Mouse (Mus musculus) brown adipose tissue, adult 24 weeks (tissue): ENCODE measurements around the gene BC029722. TPM values are rescaled to one million over a fixed set of nuclear protein-coding genes. Genes with fewer than 3 reads are reported as not detected.

ENCODE experiments used
- H3K27ac ChIP-seq: fragments of 200-500 bp; replicated peaks from 2 replicates; pipeline ENCODE4 v1.5.1; 2012; ENCODE audit warnings: low read depth, mild to moderate bottlenecking, low read length
- H3K4me1 ChIP-seq: fragments of 200-500 bp; 2 replicates; pipeline ENCODE4 v1.6.1; 2012; ENCODE audit warnings: low read length, mixed read lengths; ENCODE audit not compliant: control insufficient read depth, insufficient read depth, insufficient read length
- H3K4me3 ChIP-seq: fragments of 200-500 bp; 2 replicates; pipeline ENCODE4 v1.5.1; 2012; ENCODE audit warnings: low read depth, mild to moderate bottlenecking, low read length, moderate library complexity; ENCODE audit not compliant: insufficient read depth
- polyA plus RNA-seq: library from polyadenylated mRNA; stranded (reverse); fragments of >200 nt; gene quantifications from 2 replicates; pipeline ENCODE4 v1.2.4, GENCODE M21; 2012; ENCODE audit not compliant: missing spikeins, insufficient read depth, insufficient read length

The BC029722 gene
- polyA plus RNA-seq, 1 experiment, result 58.8 TPM

DNA sequence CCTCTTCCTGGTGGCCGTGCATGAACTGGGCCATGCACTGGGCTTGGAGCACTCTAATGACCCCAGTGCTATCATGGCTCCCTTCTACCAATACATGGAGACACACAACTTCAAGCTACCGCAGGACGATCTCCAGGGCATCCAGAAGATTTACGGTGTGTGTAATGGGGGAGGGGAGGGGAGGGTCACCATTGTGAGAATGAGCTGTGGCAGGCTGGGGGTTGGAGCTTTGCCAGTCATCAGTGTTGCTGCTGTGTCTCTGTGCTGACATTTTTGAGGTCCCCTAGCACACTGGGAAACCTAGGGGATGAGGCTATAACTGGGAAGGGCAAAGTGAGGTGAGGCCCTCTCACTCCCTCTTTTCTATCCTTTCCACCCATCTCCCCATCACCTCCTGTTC lies 11.8 kb downstream of the BC029722 start:
- Histone ChIP-seq H3K27ac (no peak overlapping the region), H3K4me1 (no peaks in the 10 kb centered on the region; the same call in 1 of the 2 replicates), H3K4me3 (no peak overlapping the region)

- H3K4me3 ChIP-seq, result no peak overlapping the region
- no peak overlapping the region for H3K27ac ChIP-seq
- no peaks in the 10 kb centered on the region; the same call in 1 of the 2 replicates for H3K4me1 ChIP-seq
These were observed 12.7 kb downstream of the BC029722 start for GRCm38 (mm10) chr2:155806548-155806947.

DNA sequence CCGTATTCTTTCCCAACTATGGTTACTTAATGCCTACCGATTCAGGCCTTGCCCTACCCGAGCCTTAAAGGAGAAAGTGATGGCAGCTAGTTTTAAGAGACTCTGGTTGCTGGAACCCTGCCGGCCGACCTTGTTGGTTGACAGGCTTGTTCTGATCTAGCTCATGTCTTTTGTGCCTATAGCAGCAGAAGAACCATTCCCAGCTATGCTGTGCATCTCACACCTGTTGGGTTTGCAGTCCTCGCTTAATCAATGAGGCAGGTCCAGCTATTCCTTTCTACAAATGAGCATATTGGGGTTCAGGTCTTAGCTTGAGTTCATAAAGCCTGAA lies 13.3 kb downstream of the BC029722 start:
- no peak overlapping the region for H3K4me3 ChIP-seq
- no peak overlapping the region for H3K27ac ChIP-seq
- no peaks in the 10 kb centered on the region; the same call in 1 of the 2 replicates for H3K4me1 ChIP-seq

- H3K4me1 ChIP-seq, result no peaks in the 10 kb centered on the region; the same call in 1 of the 2 replicates
- H3K4me3 ChIP-seq, result no peak overlapping the region
- H3K27ac ChIP-seq, result no peak overlapping the region
These were observed 13.8 kb downstream of the BC029722 start for GRCm38 (mm10) chr2:155805231-155805924.

- H3K27ac ChIP-seq, result no peak overlapping the region
- H3K4me1 ChIP-seq, result no peaks in the 10 kb centered on the region; the same call in 1 of the 2 replicates
- H3K4me3 ChIP-seq, result no peak overlapping the region
These were observed 15.2 kb downstream of the BC029722 start for GRCm38 (mm10) chr2:155804053-155804452.

- no peak overlapping the region for H3K4me3 ChIP-seq
- no peaks in the 10 kb centered on the region; the same call in 1 of the 2 replicates for H3K4me1 ChIP-seq
- H3K27ac ChIP-seq, result no peak overlapping the region
These were observed 16.5 kb downstream of the BC029722 start for GRCm38 (mm10) chr2:155802761-155803160.

DNA sequence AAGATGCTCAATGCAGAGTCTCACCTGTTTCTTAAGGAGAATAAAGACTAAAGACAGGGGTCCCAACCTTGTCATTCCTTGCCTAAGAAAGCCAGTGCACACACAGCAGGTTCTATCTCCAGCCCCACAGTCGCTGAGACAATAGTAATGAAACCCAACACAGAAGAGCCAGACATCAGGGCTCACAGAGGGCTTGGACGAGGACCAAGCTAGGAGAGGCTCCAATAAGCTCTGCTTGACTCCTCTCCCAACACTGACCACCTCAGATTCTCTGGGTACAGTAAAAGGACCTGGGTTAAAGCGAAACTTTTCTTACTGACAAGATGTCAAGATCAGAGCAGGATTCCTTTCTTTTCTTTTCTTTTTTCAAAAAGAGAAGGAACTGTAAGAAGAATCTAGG lies 20.6 kb downstream of the BC029722 start:
- H3K4me3 ChIP-seq, result no peak overlapping the region
- H3K27ac ChIP-seq, result no peak overlapping the region
- no peaks in the 10 kb centered on the region for H3K4me1 ChIP-seq

GRCm38 (mm10) chr2:155794674-155795445 lies 24.4 kb downstream of the BC029722 start:
- Histone ChIP-seq H3K4me1 (no peaks in the 10 kb centered on the region), H3K27ac (no peak overlapping the region)

DNA sequence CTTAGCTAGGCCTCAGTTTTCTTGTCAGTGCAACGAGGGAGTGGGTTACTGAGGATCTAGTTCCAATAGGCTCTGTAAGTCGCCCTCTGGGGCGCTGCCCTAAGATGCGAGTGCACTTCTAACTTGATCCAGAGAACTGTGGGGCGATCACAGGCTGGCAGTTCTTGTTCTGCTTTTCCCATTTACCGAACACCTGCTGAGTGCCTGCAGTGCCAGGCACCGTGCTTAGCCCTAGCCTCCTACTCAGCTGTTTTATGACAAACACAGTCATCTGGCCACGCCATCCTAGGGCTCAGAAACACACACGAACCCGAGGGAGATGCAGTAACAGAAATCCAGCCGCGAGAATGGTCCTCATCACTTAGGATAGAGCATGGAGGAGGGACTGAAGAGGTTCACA lies 26.3 kb downstream of the BC029722 start:
- H3K27ac ChIP-seq, result no peak overlapping the region
- H3K4me3 ChIP-seq, result no peak overlapping the region
- H3K4me1 ChIP-seq, result no peaks in the 10 kb centered on the region

More at GRCm38 (mm10) chr2:155794674-155795445, 24.4 kb downstream of the BC029722 start:
- no peak overlapping the region for H3K4me3 ChIP-seq

GRCm38 (mm10) chr2:155787949-155788931 lies 31.0 kb downstream of the BC029722 start:
- no peaks in the 10 kb centered on the region for H3K4me1 ChIP-seq
- no peak overlapping the region for H3K4me3 ChIP-seq

DNA sequence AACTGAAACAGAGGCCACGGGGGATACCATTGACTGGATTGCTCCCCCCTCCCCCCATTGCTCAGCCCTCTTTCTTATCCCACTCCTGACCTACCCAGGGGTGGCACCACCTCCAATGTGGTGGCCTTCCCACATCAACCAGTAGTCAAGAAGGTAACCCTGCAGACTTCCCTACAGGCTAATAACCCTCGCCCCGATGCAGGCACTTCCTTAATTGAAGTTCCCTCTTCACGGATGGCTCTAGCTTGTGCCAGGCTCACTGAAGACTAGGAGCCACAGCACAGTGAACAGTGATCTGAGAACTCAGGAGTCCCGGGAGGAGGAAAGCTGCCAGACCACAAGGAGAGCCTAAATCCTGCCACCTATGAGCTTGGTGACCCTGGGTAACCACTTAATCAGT lies 32.3 kb downstream of the BC029722 start:
- Histone ChIP-seq H3K4me1 (no peaks in the 10 kb centered on the region), H3K27ac (no peak overlapping the region), H3K4me3 (no peak overlapping the region)

More at GRCm38 (mm10) chr2:155787949-155788931, 31.0 kb downstream of the BC029722 start:
- H3K27ac ChIP-seq, result no peak overlapping the region

- H3K27ac ChIP-seq, result no peak overlapping the region
- no peak overlapping the region for H3K4me3 ChIP-seq
- H3K4me1 ChIP-seq, result no peaks in the 10 kb centered on the region
These were observed 34.7 kb downstream of the BC029722 start for GRCm38 (mm10) chr2:155784534-155784933.

- Histone ChIP-seq H3K4me3 (no peak overlapping the region), H3K27ac (no peak overlapping the region), H3K4me1 (no peaks in the 10 kb centered on the region)
These were observed 39.7 kb downstream of the BC029722 start for GRCm38 (mm10) chr2:155779506-155779905.

GRCm38 (mm10) chr2:155779066-155779465 lies 40.2 kb downstream of the BC029722 start:
- H3K4me1 ChIP-seq, result no peaks in the 10 kb centered on the region
- no peak overlapping the region for H3K4me3 ChIP-seq
- H3K27ac ChIP-seq, result no peak overlapping the region

GRCm38 (mm10) chr2:155778004-155778403 lies 41.2 kb downstream of the BC029722 start:
- Histone ChIP-seq H3K4me1 (no peaks in the 10 kb centered on the region), H3K4me3 (no peak overlapping the region), H3K27ac (no peak overlapping the region)
